Mouse (Mus musculus) retina, adult 2 months (tissue): Measurements from ENCODE around the gene Hk1.

Source experiments
- DNase-seq: peaks from one replicate; pipeline ENCODE4 v3.0.0-alpha.2; 2012; ENCODE audit warnings: low read depth, low spot score

Gene Hk1

DNA sequence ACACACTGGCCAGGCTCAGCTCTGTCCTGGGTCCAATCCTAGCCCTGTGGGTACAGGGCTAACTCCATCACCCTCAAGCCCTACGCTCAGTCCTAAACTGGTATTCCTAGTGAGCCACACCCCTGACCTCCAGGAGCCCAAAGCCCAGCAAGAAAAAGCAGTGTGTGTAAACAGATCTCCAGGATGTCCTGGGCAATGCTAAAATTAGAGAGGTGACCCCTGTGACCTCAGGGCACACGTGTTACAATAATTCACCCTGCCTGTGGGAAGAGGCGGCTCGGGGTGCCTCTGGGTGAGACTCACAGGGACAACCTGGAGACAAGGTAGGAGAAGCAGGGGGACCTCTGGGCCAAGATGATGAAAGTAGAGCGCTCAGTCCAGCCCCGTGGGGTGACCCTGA, 155.5 kb downstream of the Hk1 start:
- no peak for DNase-seq

DNA sequence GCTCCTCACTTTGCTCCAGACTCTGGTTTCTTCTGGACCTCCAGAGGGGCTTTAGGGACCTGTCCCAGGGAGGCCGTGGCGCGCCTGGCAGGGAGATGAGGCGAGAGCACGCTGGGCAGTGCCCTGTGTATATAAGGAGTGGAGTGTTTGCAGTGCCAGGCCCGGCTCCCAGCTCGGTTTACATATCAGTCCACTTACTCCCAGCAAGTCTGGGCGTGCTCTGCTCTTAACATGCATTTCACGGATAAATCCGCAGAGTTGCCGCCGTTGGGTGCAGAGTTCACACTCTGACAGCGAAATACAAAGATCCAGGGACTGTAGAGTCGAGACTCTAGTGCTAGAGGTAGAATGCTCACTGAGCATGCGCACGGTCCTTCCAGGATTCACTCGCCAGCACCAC, 156.9 kb downstream of the Hk1 start:
- no peak for DNase-seq

DNA sequence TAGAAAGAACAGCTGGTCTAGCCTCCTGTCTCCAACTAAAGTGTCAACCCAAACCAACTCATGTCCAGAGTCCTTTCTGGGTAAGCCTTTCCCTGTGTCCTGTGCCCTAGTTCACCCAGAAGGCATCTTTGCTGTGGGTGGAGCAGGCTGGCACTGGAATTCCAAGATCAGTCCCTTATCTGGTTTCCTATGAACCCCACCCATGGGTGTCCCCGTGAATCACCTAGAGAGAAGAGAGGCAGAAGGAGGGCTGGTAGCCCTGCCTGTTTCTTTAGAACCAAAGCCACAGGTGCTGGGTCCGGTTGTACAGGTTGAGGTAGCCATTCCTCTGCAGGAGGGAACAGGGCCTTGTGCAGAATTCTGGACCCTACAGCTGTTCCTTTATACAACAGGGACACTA, 158.1 kb downstream of the Hk1 start:
- no peak for DNase-seq

DNA sequence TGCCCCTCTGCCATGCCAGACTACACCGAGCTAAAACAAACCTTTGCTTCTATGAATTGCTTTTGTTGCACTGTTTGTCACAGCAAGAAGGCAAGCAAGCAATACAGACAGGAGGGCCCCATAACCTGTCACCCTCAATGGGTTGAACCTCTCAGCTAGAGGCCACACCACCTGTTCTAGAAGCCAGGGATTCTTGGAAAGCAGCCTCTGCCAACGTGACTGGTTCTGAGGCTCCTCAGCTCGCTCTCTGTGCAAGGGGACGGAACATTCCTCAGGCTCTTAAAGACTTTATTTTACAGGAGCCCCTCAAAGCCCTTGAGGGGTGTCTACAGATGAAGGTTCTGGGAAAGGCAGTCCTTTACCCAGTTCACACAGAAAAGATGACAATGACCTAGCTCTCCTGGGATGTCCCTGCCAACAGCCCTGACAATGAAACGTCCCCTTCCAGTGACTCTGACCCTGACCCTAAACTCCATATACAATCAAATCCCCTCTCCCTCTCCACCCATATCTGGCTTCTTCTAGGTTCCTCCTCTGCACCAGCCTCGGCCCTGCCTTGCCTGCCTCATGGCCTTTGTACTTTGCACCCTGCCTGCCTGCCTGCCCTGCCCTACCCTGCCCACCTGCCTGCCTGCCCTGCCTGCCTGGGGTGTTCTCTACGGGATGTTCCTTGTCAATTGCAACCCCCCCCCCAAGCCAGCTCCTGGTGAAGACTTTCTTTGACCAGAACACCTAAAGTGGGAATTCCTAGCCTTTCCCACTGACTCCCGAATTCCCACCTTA, 158.8 kb downstream of the Hk1 start:
- DNase-seq = no peak
